Mouse (Mus musculus) large intestine, adult 2 months (tissue): ENCODE data around the gene Ppl. TPM values are rescaled to one million over a fixed set of nuclear protein-coding genes. Genes with fewer than 3 reads are reported as not detected.

Experiments used
- DNase-seq: peaks from one replicate; pipeline ENCODE4 v3.0.0-alpha.2; 2012; ENCODE audit warnings: low read depth, low spot score
- WGBS: fragments of 180-500 bp; shearing (Covaris S2); methylation state at CpG from one replicate; pipeline ENCODE4 v1.1.7; 2018; 5-methylcytosine and 5-hydroxymethylcytosine counted together
- polyA plus RNA-seq: library from polyadenylated mRNA; depleted of rRNA; stranded (reverse); fragments of >200 nt; gene quantifications from 2 replicates; pipeline ENCODE4 v1.2.3, GENCODE M21; 2012; rRNA removed

Ppl gene
- polyA plus RNA-seq: 0.81 and 0.86 TPM in 2 replicates

- WGBS: under 1% methylated on average over 38 of the region's 39 CpGs
Observed at GRCm38 (mm10) chr16:5132401-5132801, at the start of gene Ppl. Gene Ppl (minus strand): TSS chr16:5132421.

GRCm38 (mm10) chr16:5172636-5173035 is 40.4 kb upstream of the Ppl start:
- no peak for DNase-seq
- 87% methylated on average over 6 of the region's 6 CpGs for WGBS

More at GRCm38 (mm10) chr16:5132401-5132801, at the start of gene Ppl:
- peak; percentile 75 for DNase-seq

GRCm38 (mm10) chr16:5168829-5169228 is 36.6 kb upstream of the Ppl start:
- WGBS: 68% methylated on average over 5 of the region's 5 CpGs

GRCm38 (mm10) chr16:5168038-5168437 is 35.8 kb upstream of the Ppl start:
- 83% methylated on average over 2 of the region's 2 CpGs for WGBS

More at GRCm38 (mm10) chr16:5168829-5169228, 36.6 kb upstream of the Ppl start:
- no peak for DNase-seq

GRCm38 (mm10) chr16:5164327-5164726 is 32.1 kb upstream of the Ppl start:
- 69% methylated on average over 6 of the region's 6 CpGs for WGBS
- no peak for DNase-seq

More at GRCm38 (mm10) chr16:5168038-5168437, 35.8 kb upstream of the Ppl start:
- no peak for DNase-seq

- DNase-seq: no peak
- 72% methylated on average over 8 of the region's 8 CpGs for WGBS
Observed at GRCm38 (mm10) chr16:5159248-5159647, 27.0 kb upstream of the Ppl start.

GRCm38 (mm10) chr16:5157113-5157512 is 24.9 kb upstream of the Ppl start:
- WGBS: 69% methylated on average over 3 of the region's 3 CpGs
- no peak for DNase-seq

- 44% methylated on average over 2 of the region's 2 CpGs for WGBS
Observed at GRCm38 (mm10) chr16:5156495-5156894, 24.3 kb upstream of the Ppl start.

GRCm38 (mm10) chr16:5155014-5155413 is 22.8 kb upstream of the Ppl start:
- DNase-seq: no peak
- WGBS: 49% methylated on average over 3 of the region's 3 CpGs

More at GRCm38 (mm10) chr16:5156495-5156894, 24.3 kb upstream of the Ppl start:
- DNase-seq: no peak

GRCm38 (mm10) chr16:5153299-5154026 is 21.2 kb upstream of the Ppl start:
- DNase-seq: no peak
- WGBS: 40% methylated on average over 6 of the region's 6 CpGs

- DNase-seq: no peak
- WGBS: 71% methylated on average over 10 of the region's 10 CpGs
Observed at GRCm38 (mm10) chr16:5150544-5150943, 18.3 kb upstream of the Ppl start.

GRCm38 (mm10) chr16:5147037-5147385 is 14.8 kb upstream of the Ppl start, which contains the start of gene Sec14l5:
Gene Sec14l5 (plus strand): TSS chr16:5147109.
- DNase-seq: no peak
- WGBS: 12% methylated on average over 13 of the region's 13 CpGs

GRCm38 (mm10) chr16:5146367-5147036 is 14.3 kb upstream of the Ppl start:
- WGBS: 2% methylated on average over 26 of the region's 26 CpGs
- DNase-seq: peak; percentile 64

- under 1% methylated on average over 7 of the region's 7 CpGs for WGBS
- DNase-seq: no peak
Observed at GRCm38 (mm10) chr16:5145570-5145969, 13.3 kb upstream of the Ppl start.

- DNase-seq: no peak
- WGBS: 67% methylated on average over 4 of the region's 4 CpGs
Observed at GRCm38 (mm10) chr16:5139741-5140140, 7.5 kb upstream of the Ppl start.

GRCm38 (mm10) chr16:5137006-5137540 is 4.9 kb upstream of the Ppl start:
- 73% methylated on average over 12 of the region's 12 CpGs for WGBS
- DNase-seq: no peak

GRCm38 (mm10) chr16:5136505-5136904 is 4.3 kb upstream of the Ppl start:
- WGBS: 11% methylated on average over 4 of the region's 4 CpGs
- DNase-seq: no peak

GRCm38 (mm10) chr16:5135551-5136261 is 3.5 kb upstream of the Ppl start:
- 35% methylated on average over 8 of the region's 8 CpGs for WGBS
- no peak for DNase-seq

GRCm38 (mm10) chr16:5134623-5135330 is 2.6 kb upstream of the Ppl start:
- DNase-seq: no peak
- 12% methylated on average over 14 of the region's 14 CpGs for WGBS
